Comparison of ENCODE assay signal across 8 mouse cellular contexts in genomic region chr11:69110319-69111046, GRCm38 (mm10). TPM values are rescaled to one million over a fixed set of nuclear protein-coding genes. Genes with fewer than 3 reads are reported as not detected.
A peak's percentile ranks its signal among the peaks of the same experiment; 100 is the strongest.
DNase-seq lines count a peak whose midpoint lies in the region; ATAC-seq lines count a peak whose summit lies in the region.

No protein-coding gene starts in this region.

- peaks cover 38% of the 10 kb centered on the region for H3K36me3 ChIP-seq in hindbrain, embryonic 15.5 days
- H3K36me3 ChIP-seq in megakaryocyte, embryonic 14.5 days (replicated peaks; ENCODE audit: low read length): peaks cover 46% of the 10 kb centered on the region

- peak overlapping the region; percentile 46 for H3K27ac ChIP-seq in hindbrain, embryonic 15.5 days (replicated peaks)

- H3K4me2 ChIP-seq in hindbrain, embryonic 15.5 days: peak overlapping the region; percentile 61

- ATAC-seq in hindbrain, embryonic 15.5 days (ENCODE audit: low FRiP score, low read depth): peak; percentile 75

- H3K27me3 ChIP-seq in hindbrain, embryonic 15.5 days: peaks cover 5% of the 10 kb centered on the region; the same call in 1 of the 2 replicates
- H3K27me3 ChIP-seq in megakaryocyte, embryonic 14.5 days (replicated peaks): peaks cover 2% of the 10 kb centered on the region

- peak; percentile 93 for DNase-seq in R1 (ENCODE audit: low read depth, low spot score)
- peak; percentile 97 to 98 for DNase-seq in cerebellum, postnatal 25 days
- DNase-seq in gastrocnemius, adult 18-20 months (ENCODE audit: low spot score): peak; percentile 92
- DNase-seq in left cerebral cortex, adult 8-10 months (ENCODE audit: low spot score in 2 of 2): peak; percentile 66 to 97
- peak; percentile 91 to 95 for DNase-seq in right cerebral cortex, postnatal 10 days (ENCODE audit: low spot score in 2 of 2)
- DNase-seq in urinary bladder, postnatal 14 days (ENCODE audit: low spot score): peak; percentile 94

- peaks cover 11% of the 10 kb centered on the region; the same call in 1 of the 2 replicates for H3K4me1 ChIP-seq in hindbrain, embryonic 15.5 days (replicated peaks)
- H3K4me1 ChIP-seq in megakaryocyte, embryonic 14.5 days: peaks cover 85% of the 10 kb centered on the region

- WGBS in hindbrain, embryonic 15.5 days: under 1% methylated on average over 30 of the region's 30 CpGs

- 0 out of 2 replicates have a peak overlapping the region, but pooled peaks have one; percentile 25 for H3K9ac ChIP-seq in hindbrain, embryonic 15.5 days

- peak overlapping the region; percentile 42 for H3K4me3 ChIP-seq in hindbrain, embryonic 15.5 days
- peak overlapping the region; percentile 90 for H3K4me3 ChIP-seq in megakaryocyte, embryonic 14.5 days (replicated peaks)

- no peaks in the 10 kb centered on the region for H3K9me3 ChIP-seq in hindbrain, embryonic 15.5 days
- no peaks in the 10 kb centered on the region for H3K9me3 ChIP-seq in megakaryocyte, embryonic 14.5 days

RNA-seq across cellular contexts. Expression of gene Hes7, which starts 9.7 kb away (rescaled TPM):
- not detected for total RNA-seq in gastrocnemius, adult 18-20 months (2021)
- 0.87 and 0.98 TPM in 2 replicates for polyA plus RNA-seq in hindbrain, embryonic 15.5 days (2015; fragmentation: Nextera tagmentation; extraction: Ambion mirVana)
- total RNA-seq in left cerebral cortex, adult 8-10 months (2022): 1 to 10 TPM in 1 of 4 experiments, under 1 TPM in 3; 0.20 to 1.3 (median 0.74) TPM
- polyA plus RNA-seq in megakaryocyte, embryonic 14.5 days (2012; ENCODE audit: insufficient read depth, low replicate concordance): 7.5 and 44.1 TPM in 2 replicates

RNA-seq across cellular contexts. Expression of gene 9130213A22Rik, which starts 11.9 kb away (rescaled TPM):
- not detected for total RNA-seq in gastrocnemius, adult 18-20 months (2021)
- polyA plus RNA-seq in hindbrain, embryonic 15.5 days (2015; fragmentation: Nextera tagmentation; extraction: Ambion mirVana): 0.40 and 0.42 TPM in 2 replicates
- 1 to 10 TPM; 1.1 to 1.4 (median 1.3) TPM for total RNA-seq in left cerebral cortex, adult 8-10 months (2022)
- polyA plus RNA-seq in megakaryocyte, embryonic 14.5 days (2012; ENCODE audit: insufficient read depth, low replicate concordance): 1.3 and 13.9 TPM in 2 replicates

RNA-seq across cellular contexts. Expression of gene Aloxe3, which starts 15.2 kb away (rescaled TPM):
- not detected for total RNA-seq in gastrocnemius, adult 18-20 months (2021)
- polyA plus RNA-seq in hindbrain, embryonic 15.5 days (2015; fragmentation: Nextera tagmentation; extraction: Ambion mirVana): 4.7 and 6.5 TPM in 2 replicates
- 10 to 100 TPM in 1 of 4 experiments, 1 to 10 TPM in 3; 5.9 to 11.4 (median 8.9) TPM for total RNA-seq in left cerebral cortex, adult 8-10 months (2022)
- not detected in 2 replicates for polyA plus RNA-seq in megakaryocyte, embryonic 14.5 days (2012; ENCODE audit: insufficient read depth, low replicate concordance)

RNA-seq across cellular contexts. Expression of gene Per1, which starts 15.5 kb away (rescaled TPM):
- 10 to 100 TPM; 41.9 to 72.2 TPM for total RNA-seq in gastrocnemius, adult 18-20 months (2021)
- polyA plus RNA-seq in hindbrain, embryonic 15.5 days (2015; fragmentation: Nextera tagmentation; extraction: Ambion mirVana): 10.0 and 10.1 TPM in 2 replicates
- 100 to 1,000 TPM; 105 to 140 (median 114) TPM for total RNA-seq in left cerebral cortex, adult 8-10 months (2022)
- polyA plus RNA-seq in megakaryocyte, embryonic 14.5 days (2012; ENCODE audit: insufficient read depth, low replicate concordance): 42.3 and 83.5 TPM in 2 replicates

RNA-seq across cellular contexts. Expression of gene Vamp2, which starts 22.2 kb away (rescaled TPM):
- 10 to 100 TPM; 37.4 to 39.3 TPM for total RNA-seq in gastrocnemius, adult 18-20 months (2021)
- polyA plus RNA-seq in hindbrain, embryonic 15.5 days (2015; fragmentation: Nextera tagmentation; extraction: Ambion mirVana): 317 and 437 TPM in 2 replicates
- 1,000 to 10,000 TPM; 1,002 to 1,054 (median 1,038) TPM for total RNA-seq in left cerebral cortex, adult 8-10 months (2022)
- 61.5 and 159 TPM in 2 replicates for polyA plus RNA-seq in megakaryocyte, embryonic 14.5 days (2012; ENCODE audit: insufficient read depth, low replicate concordance)

Comparison
In these comparisons a context has a peak if more than half of its experiments do, and no peak if none do; other contexts are left out.
1. Peak in every context shown above with its lines: DNase-seq, ATAC-seq, H3K4me3 ChIP-seq and H3K27ac ChIP-seq.
2. RNA of gene Aloxe3, which starts 15.2 kb away (total RNA-seq): 5.9 to 11.4 TPM in left cerebral cortex, adult 8-10 months; not detected in gastrocnemius, adult 18-20 months; every median in the first group is over 4 times any median in the second.